Mouse (Mus musculus) E14TG2a.4 (cell line): Measurements from ENCODE around the gene Tll2.

Experiments
- H3K27me3 ChIP-seq: 2 replicates; pipeline ENCODE4 v1.6.1; 2014; ENCODE audit warnings: low read length, control low read depth; ENCODE audit not compliant: insufficient read depth
- H3K36me3 ChIP-seq: 2 replicates; pipeline ENCODE4 v1.6.1; 2014; ENCODE audit warnings: low read length, control low read depth; ENCODE audit not compliant: insufficient read depth
- H3K4me1 ChIP-seq: replicated peaks from 2 replicates; pipeline ENCODE4 v1.6.1; 2014; ENCODE audit warnings: low read depth, low read length, control low read depth
- H3K4me3 ChIP-seq: replicated peaks from 2 replicates; pipeline ENCODE4 v1.5.1; 2014; ENCODE audit warnings: mild to moderate bottlenecking, low read length
- H3K9me3 ChIP-seq: 2 replicates; pipeline ENCODE4 v1.6.1; 2014; ENCODE audit warnings: low read length, control low read depth
- CTCF ChIP-seq: conservative IDR thresholded peaks from 2 replicates; pipeline ENCODE4 v1.5.1; 2014; ENCODE audit warnings: low read length
- NANOG ChIP-seq: IDR thresholded peaks from 2 replicates; pipeline ENCODE4 v1.6.1; 2014; ENCODE audit warnings: borderline replicate concordance, low read length, mixed read lengths
- POU5F1 ChIP-seq: IDR thresholded peaks from 2 replicates; pipeline ENCODE4 v1.6.1; 2014; ENCODE audit warnings: low read length, borderline replicate concordance

The Tll2 gene

DNA sequence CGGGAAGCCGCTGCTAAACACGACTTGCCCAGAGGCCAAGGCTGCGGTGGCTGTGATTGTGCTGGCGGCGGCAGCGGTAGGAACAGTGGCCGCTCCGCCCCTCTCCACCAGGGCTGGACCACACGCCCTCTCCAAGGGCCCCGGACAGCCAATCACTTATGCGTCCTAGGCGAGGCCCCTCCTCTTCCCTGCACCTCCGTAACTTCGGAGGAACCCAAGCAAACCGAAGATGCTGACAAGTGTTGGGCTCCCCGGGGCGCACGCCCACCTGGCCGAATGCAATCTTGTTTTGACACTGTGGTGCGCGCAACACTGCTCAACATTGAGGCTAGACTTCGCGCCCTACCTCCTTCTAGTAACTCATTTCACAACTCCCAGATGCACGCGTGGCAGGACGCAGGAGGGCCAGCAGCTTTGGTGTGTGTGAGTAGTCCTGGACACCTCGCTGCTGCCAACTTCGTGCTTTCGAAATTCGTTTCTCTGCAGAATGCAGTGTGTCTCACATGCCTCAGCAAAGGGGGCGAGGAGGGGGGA lies at the start of gene Tll2:
Tll2 (minus strand) TSS at position 25 of the 534 bp plus-strand sequence.
- Histone ChIP-seq H3K36me3 (peaks cover 7% of the 10 kb centered on the region), H3K9me3 (peaks cover 10% of the 10 kb centered on the region), H3K4me1 (peaks cover 21% of the 10 kb centered on the region), H3K27me3 (peaks cover 49% of the 10 kb centered on the region), H3K4me3 (peak within 1 kb of the TSS; percentile 77)
- TF ChIP-seq CTCF = no peak
- no peak for TF ChIP-seq POU5F1
- no peak for TF ChIP-seq NANOG

DNA sequence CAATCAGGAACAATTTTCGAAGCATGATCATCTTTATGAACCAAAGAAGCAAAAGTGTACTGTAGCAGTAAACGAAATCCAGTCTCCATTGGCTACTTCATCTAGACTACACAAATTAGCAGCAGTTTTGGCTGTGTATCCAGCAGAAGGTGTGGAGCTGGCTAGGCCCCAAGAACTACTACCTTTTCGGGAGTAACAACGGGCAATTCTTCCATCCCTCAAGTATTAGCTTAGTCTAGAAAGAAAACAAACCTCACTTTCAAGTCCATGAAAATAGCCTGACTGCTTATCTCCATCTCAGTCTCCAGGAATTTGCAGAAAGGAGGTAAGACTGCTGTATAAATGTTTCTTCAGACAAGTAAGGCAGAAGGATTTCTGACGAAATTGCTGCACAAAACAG lies 47.9 kb upstream of the Tll2 start:
- Histone ChIP-seq H3K36me3 (peaks cover 22% of the 10 kb centered on the region), H3K4me1 (peaks cover 16% of the 10 kb centered on the region), H3K9me3 (no peaks in the 10 kb centered on the region), H3K4me3 (no peak overlapping the region), H3K27me3 (no peaks in the 10 kb centered on the region)
- TF ChIP-seq CTCF (no peak), POU5F1 (no peak), NANOG (no peak)

DNA sequence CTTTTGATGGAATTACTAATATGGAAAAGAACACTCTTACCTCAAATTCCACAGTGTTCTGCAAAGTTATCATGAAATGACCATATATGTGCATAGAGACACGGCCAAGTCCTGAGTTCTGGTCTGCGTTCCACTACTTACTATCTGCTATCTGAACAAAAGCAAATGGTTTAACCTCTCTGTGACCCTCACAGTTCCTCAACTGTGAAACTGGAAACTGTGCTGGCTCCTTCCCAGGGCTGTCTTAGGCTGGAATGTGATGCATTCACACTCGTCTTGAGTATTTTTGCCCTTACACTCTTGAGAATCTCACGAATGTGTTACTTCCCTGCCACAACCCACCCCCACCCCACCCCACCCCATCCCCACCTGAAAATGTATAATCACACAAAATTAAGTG lies 42.3 kb upstream of the Tll2 start:
- peaks cover 31% of the 10 kb centered on the region for H3K36me3 ChIP-seq

DNA sequence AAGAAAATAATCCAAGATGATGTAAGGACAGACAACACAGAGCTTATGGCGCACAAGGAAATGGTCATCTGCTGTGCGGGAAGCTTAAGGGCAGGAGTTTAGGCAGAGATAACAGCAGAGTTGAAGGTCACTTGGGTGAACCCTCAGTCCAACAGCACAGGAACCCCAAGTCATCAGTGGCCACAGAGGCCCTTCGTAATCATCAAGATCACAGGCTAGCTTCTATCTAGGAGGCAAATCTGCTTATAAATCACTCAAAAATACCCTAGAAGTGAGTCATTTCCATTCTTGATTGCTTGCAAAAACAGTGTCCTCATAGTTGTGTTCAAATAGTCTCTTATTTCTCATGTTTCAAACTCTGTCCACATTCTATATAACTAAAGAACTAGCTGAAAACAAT lies 41.6 kb upstream of the Tll2 start:
- H3K4me1 ChIP-seq = peaks cover 12% of the 10 kb centered on the region
- no peaks in the 10 kb centered on the region for H3K27me3 ChIP-seq
- H3K4me3 ChIP-seq = no peak overlapping the region
- no peaks in the 10 kb centered on the region for H3K9me3 ChIP-seq
- TF ChIP-seq NANOG (no peak), CTCF (no peak), POU5F1 (no peak)
- peaks cover 32% of the 10 kb centered on the region for H3K36me3 ChIP-seq

More for the DNA sequence above, 42.3 kb upstream of the Tll2 start:
- TF ChIP-seq CTCF (no peak), NANOG (no peak), POU5F1 (no peak)
- no peaks in the 10 kb centered on the region for H3K9me3 ChIP-seq
- H3K4me3 ChIP-seq = no peak overlapping the region
- H3K4me1 ChIP-seq = peaks cover 12% of the 10 kb centered on the region
- H3K27me3 ChIP-seq = no peaks in the 10 kb centered on the region

DNA sequence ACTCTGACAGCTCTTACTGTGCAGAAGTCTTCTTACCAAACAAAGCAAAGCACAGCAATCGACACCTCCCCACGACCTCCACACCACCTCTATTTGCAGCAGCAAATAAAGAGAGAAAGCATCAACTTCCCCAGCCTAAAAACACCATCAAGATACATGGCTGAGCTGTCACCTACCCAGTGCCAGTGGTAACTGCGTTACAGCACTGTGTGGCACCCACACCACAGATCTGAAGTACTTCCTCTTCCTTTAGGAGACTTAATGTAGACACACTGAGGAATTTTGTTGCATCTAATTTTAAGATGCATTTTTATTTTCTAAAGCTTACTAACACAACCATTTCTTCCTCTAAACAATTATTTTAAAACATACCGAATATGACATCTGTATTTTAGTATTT lies 39.6 kb upstream of the Tll2 start:
- H3K9me3 ChIP-seq = no peaks in the 10 kb centered on the region
- H3K4me1 ChIP-seq = peaks cover 12% of the 10 kb centered on the region
- H3K4me3 ChIP-seq = no peak overlapping the region
- no peak for TF ChIP-seq NANOG
- TF ChIP-seq POU5F1 = no peak
- H3K27me3 ChIP-seq = no peaks in the 10 kb centered on the region
- peaks cover 48% of the 10 kb centered on the region for H3K36me3 ChIP-seq

DNA sequence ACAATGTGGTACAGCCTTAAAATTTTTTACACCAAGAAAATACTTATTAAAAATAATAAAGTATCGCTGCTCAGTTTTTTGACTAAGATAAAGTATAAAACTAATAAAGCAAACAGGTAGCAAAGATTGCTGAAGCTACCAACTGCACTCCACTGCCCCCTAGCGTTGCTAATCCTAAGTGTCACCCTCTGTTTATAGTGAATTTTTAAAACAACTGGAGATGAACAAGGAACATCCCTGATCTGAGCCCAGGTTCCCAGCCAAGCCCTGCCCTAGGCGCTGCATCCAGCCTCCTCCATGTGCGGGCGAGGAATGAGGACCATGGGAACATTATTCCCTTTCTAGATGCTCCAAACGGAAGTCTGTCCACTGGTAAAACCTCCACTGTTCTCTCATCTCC lies 37.9 kb upstream of the Tll2 start:
- Histone ChIP-seq H3K27me3 (no peaks in the 10 kb centered on the region), H3K9me3 (no peaks in the 10 kb centered on the region), H3K4me3 (no peak overlapping the region), H3K4me1 (peaks cover 12% of the 10 kb centered on the region), H3K36me3 (peaks cover 60% of the 10 kb centered on the region)
- no peak for TF ChIP-seq NANOG
- no peak for TF ChIP-seq POU5F1
- TF ChIP-seq CTCF = peak; percentile 73

DNA sequence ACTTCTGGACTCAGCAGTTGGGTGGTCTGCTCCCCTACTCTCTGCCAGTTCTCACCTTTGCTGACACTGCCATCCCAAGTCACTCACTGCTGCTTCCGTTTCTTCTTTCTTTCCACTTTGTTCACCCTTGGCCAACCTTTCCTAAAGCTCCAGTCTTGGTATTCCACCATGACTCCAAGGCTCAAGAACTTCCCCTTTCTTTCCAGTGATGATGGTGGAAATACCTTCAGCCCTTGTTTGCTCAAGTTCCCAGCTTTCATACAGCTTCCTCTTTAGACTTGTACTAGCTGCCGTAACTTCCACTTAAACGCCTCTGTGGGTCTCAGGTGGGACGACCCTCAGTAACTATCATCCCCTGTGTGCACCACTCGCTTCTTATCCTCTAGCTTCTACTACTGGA lies 35.4 kb upstream of the Tll2 start:
- H3K27me3 ChIP-seq = no peaks in the 10 kb centered on the region
- TF ChIP-seq NANOG (no peak), CTCF (no peak), POU5F1 (no peak)

DNA sequence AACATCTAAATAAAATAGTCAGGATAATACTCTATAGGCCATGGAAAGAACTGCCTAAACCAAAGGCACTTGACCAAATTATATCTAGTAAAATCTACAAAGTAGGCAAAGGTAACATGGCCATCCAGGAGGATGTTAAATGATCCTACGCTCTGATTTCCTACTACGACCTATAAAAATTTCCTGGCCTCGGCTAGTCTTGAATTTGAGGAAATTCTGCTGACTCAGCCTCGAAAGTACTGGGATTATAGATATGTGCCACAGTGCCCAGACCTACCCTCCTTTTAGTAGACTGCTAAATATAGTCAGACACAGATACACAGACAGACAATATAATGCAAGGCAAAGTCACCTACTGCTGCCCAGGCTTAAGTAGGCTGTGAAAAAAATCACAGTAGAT lies 27.1 kb upstream of the Tll2 start:
- H3K4me3 ChIP-seq = no peak overlapping the region
- H3K27me3 ChIP-seq = no peaks in the 10 kb centered on the region
- H3K9me3 ChIP-seq = no peaks in the 10 kb centered on the region
- H3K36me3 ChIP-seq = peaks cover 72% of the 10 kb centered on the region
- TF ChIP-seq NANOG = no peak
- TF ChIP-seq CTCF = no peak
- no peak for TF ChIP-seq POU5F1
- H3K4me1 ChIP-seq = peaks cover 11% of the 10 kb centered on the region

More for the DNA sequence above, 35.4 kb upstream of the Tll2 start:
- Histone ChIP-seq H3K9me3 (no peaks in the 10 kb centered on the region), H3K4me3 (no peak overlapping the region), H3K36me3 (peaks cover 72% of the 10 kb centered on the region), H3K4me1 (peaks cover 6% of the 10 kb centered on the region; the same call in 1 of the 2 replicates)

DNA sequence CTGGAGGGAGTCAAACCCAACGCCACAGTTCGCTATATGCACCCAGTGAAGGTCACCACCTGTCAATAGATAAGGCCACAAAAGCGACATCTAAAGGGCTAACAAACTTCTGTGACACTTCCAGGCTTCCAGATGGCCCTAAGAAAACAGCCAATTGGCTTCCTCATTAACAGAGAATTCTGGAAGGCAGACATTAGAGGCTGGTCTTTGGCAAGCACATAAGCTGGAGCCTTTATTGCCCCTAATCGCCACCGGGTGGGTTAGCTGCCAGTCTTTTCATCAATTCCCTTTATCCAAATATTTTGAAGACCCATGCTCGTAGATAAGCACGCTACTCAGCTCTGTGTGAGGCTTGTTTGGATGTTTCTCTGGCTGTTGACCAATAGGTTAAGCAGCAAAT lies 1.7 kb upstream of the Tll2 start:
- H3K4me1 ChIP-seq = peaks cover 21% of the 10 kb centered on the region
- no peak overlapping the region for H3K4me3 ChIP-seq
- H3K36me3 ChIP-seq = peaks cover 12% of the 10 kb centered on the region
- H3K9me3 ChIP-seq = peaks cover 10% of the 10 kb centered on the region
- TF ChIP-seq NANOG (no peak), CTCF (no peak), POU5F1 (no peak)
- peaks cover 45% of the 10 kb centered on the region for H3K27me3 ChIP-seq
